Mouse (Mus musculus) lung, embryonic 14.5 days (tissue): ENCODE measurements around the gene Trappc12. TPM values are rescaled to one million over a fixed set of nuclear protein-coding genes. Genes with fewer than 3 reads are reported as not detected.

ENCODE experiments used
- ATAC-seq: fragments of 200-750 bp; cut with Nextera tagmentation; 2 replicates; pipeline ENCODE4 v1.8.0; 2017; ENCODE audit warnings: mild to moderate bottlenecking, moderate TSS enrichment, moderate library complexity; ENCODE audit not compliant: insufficient read depth
- DNase-seq: peaks from one replicate; pipeline ENCODE4 v3.0.0-alpha.2; 2015
- H3K27ac ChIP-seq: fragments of 300-500 bp; sonication (generic); 2 replicates; pipeline ENCODE4 v1.5.1; 2014; ENCODE audit warnings: low read depth, mild to moderate bottlenecking, moderate library complexity
- H3K27me3 ChIP-seq: fragments of 300-500 bp; sonication (generic); 2 replicates; pipeline ENCODE4 v1.6.1; 2014; ENCODE audit warnings: low read length, control low read depth; ENCODE audit not compliant: insufficient read depth
- H3K36me3 ChIP-seq: fragments of 300-500 bp; sonication (generic); 2 replicates; pipeline ENCODE4 v1.6.1; 2014; ENCODE audit warnings: control low read depth; ENCODE audit not compliant: insufficient read depth
- H3K4me1 ChIP-seq: fragments of 300-500 bp; sonication (generic); 2 replicates; pipeline ENCODE4 v1.6.1; 2014; ENCODE audit warnings: antibody characterized with exemption, control low read depth; ENCODE audit not compliant: insufficient read depth
- H3K4me2 ChIP-seq: fragments of 300-500 bp; sonication (generic); 2 replicates; pipeline ENCODE4 v1.6.1; 2014; ENCODE audit warnings: mild to moderate bottlenecking
- H3K4me3 ChIP-seq: fragments of 300-500 bp; sonication (generic); 2 replicates; pipeline ENCODE4 v1.5.1; 2014; ENCODE audit warnings: low read depth, low read length
- H3K9ac ChIP-seq: fragments of 300-500 bp; sonication (generic); 2 replicates; pipeline ENCODE4 v1.6.1; 2014
- H3K9me3 ChIP-seq: fragments of 300-500 bp; sonication (generic); 2 replicates; pipeline ENCODE4 v1.6.1; 2016; ENCODE audit warnings: low read depth, low read length, control low read depth
- CTCF ChIP-seq: IDR thresholded peaks from 2 replicates; pipeline ENCODE4 v1.5.1; 2016; ENCODE audit warnings: antibody characterized with exemption, low read depth
- WGBS: fragments of 180-500 bp; shearing (Covaris S2); extraction: QIAGEN DNeasy Blood & Tissue Kit; methylation state at CpG from one replicate; pipeline ENCODE4 v1.1.7; 2014; 5-methylcytosine and 5-hydroxymethylcytosine counted together
- polyA plus RNA-seq: library from polyadenylated mRNA; unstranded; fragments of >200 nt; fragmentation: Nextera tagmentation; extraction: Ambion mirVana; gene quantifications from 2 replicates; pipeline ENCODE4 v1.2.1, GENCODE M21; 2014

Gene Trappc12
- 41.7 and 43.5 TPM in 2 replicates for polyA plus RNA-seq

GRCm38 (mm10) chr12:28750021-28750633, at the start of gene Trappc12:
Gene Trappc12, minus strand, starts transcription at chr12:28750472.
- no peak within 1 kb of the TSS; the same call in 1 of the 2 replicates for H3K27ac ChIP-seq

GRCm38 (mm10) chr12:28799798-28800411, 49.6 kb upstream of the Trappc12 start:
- H3K9me3 ChIP-seq, result no peaks in the 10 kb centered on the region
- H3K4me3 ChIP-seq, result no peak overlapping the region
- no peak overlapping the region for H3K9ac ChIP-seq
- no peaks in the 10 kb centered on the region for H3K4me1 ChIP-seq
- H3K4me2 ChIP-seq, result no peak overlapping the region
- H3K36me3 ChIP-seq, result no peaks in the 10 kb centered on the region
- DNase-seq (no peak), ATAC-seq (no peak)
- 67% methylated on average over 11 of the region's 11 CpGs for WGBS
- H3K27ac ChIP-seq, result no peak overlapping the region
- H3K27me3 ChIP-seq, result no peaks in the 10 kb centered on the region
- TF ChIP-seq CTCF, result no peak

More at GRCm38 (mm10) chr12:28750021-28750633, at the start of gene Trappc12:
- ATAC-seq (peak; percentile 94), DNase-seq (peak; percentile 97)
- Histone ChIP-seq H3K36me3 (peaks cover 19% of the 10 kb centered on the region), H3K27me3 (no peaks in the 10 kb centered on the region), H3K9ac (peak within 1 kb of the TSS; percentile 87), H3K4me3 (peak within 1 kb of the TSS; percentile 87), H3K4me1 (peaks cover 4% of the 10 kb centered on the region; the same call in 1 of the 2 replicates), H3K9me3 (no peaks in the 10 kb centered on the region), H3K4me2 (peak within 1 kb of the TSS; percentile 92)
- no peak for TF ChIP-seq CTCF
- WGBS, result 1% methylated on average over 41 of the region's 41 CpGs

DNA sequence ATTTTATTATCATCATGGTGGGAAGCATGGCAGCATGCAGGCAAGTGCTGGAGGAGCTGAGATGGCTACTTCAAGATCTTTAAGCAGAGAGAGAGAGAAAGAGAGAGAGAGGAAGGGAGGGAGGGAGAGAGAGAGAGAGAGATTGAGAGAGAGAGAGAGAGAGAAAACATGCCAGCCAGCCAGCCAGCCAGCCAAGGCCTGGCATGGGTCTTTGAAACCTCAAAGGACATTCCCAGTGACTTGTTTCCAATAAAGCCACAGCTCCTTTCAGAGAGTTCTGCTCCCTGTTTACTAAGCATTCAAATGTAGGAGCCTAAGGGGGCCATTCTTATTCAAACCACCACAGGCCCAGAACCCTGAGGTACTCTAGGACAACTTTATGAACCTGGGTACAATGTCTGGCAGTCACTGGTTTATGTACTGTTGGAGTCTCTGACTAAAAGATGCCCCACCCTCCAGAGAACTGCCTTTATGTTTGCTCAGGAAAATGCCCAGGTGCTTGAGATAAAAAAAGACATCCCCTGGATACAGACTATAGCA, 46.7 kb upstream of the Trappc12 start:
- H3K4me3 ChIP-seq, result no peak overlapping the region
- no peak overlapping the region for H3K27ac ChIP-seq
- H3K4me1 ChIP-seq, result no peaks in the 10 kb centered on the region
- DNase-seq (no peak), ATAC-seq (no peak)
- no peaks in the 10 kb centered on the region for H3K27me3 ChIP-seq
- H3K9ac ChIP-seq, result no peak overlapping the region
- no peaks in the 10 kb centered on the region for H3K9me3 ChIP-seq
- H3K36me3 ChIP-seq, result no peaks in the 10 kb centered on the region
- H3K4me2 ChIP-seq, result no peak overlapping the region
- no peak for TF ChIP-seq CTCF

DNA sequence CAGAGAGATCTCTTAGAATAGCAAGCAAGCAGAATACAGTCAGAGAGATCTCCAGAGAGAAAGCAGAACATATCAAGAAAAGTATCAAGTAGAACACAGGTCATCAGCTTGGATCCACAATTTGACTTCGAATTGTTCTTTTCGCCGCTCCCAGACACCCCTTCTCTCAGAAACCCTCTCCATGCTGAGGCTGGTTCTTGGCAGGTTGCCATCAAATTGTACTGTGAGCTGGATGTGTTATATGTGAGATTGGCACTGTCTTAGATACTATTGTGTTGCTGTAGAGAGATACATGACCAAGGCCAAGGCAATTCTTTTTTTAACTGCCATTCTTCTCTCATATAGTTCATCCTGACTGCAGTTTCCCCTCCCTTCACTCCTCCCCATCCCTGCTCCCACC, 44.8 kb upstream of the Trappc12 start:
- no peak for ATAC-seq

DNA sequence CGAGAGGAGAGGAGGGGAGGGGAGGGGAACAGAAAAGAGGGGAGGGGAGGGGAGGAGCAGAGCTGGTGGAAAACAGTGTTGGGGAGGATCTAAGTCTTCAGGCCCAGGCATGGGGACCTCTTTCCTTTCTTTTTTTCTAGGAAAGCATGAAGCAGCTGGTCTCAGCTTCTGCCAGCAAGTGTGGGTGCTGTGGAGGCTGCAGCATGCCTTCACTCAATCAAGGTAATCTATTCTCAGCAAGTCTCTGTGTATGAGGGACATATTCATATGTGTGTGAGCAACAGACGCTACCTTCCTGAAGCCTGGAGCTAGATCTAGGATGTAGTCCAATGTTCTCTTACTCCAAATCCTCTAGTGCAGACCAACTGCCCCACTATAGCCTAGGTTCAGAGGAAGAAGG, 43.4 kb upstream of the Trappc12 start:
- H3K4me1 ChIP-seq, result no peaks in the 10 kb centered on the region

More for the DNA sequence above, 44.8 kb upstream of the Trappc12 start:
- WGBS, result 80% methylated on average over 3 of the region's 3 CpGs
- H3K4me3 ChIP-seq, result no peak overlapping the region
- H3K27ac ChIP-seq, result no peak overlapping the region
- H3K27me3 ChIP-seq, result no peaks in the 10 kb centered on the region
- H3K4me1 ChIP-seq, result no peaks in the 10 kb centered on the region
- no peak overlapping the region for H3K9ac ChIP-seq
- no peak for TF ChIP-seq CTCF
- no peak overlapping the region for H3K4me2 ChIP-seq
- no peaks in the 10 kb centered on the region for H3K9me3 ChIP-seq
- peak; percentile 17 for DNase-seq
- H3K36me3 ChIP-seq, result no peaks in the 10 kb centered on the region

DNA sequence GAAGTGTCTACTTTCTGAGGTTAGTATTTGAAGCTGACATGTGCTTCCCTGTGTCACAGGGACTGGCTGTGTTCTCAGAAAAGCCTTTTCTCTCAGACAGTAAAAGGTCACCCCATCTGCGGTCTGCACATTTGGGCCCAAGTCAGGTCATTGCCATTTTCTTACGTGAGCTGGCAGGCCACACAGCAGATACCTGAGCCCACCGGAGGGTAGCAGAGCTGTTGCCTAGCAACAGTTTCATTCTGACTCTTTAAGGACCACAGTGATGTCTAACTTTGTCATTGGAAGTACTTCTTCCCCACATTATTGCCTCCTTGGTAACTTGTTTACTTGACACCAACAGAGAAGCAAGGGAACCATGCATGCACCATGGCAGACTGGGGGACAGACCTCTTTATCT, 42.3 kb upstream of the Trappc12 start:
- TF ChIP-seq CTCF, result no peak

More for the DNA sequence above, 43.4 kb upstream of the Trappc12 start:
- Histone ChIP-seq H3K27me3 (no peaks in the 10 kb centered on the region), H3K27ac (no peak overlapping the region), H3K9ac (no peak overlapping the region), H3K9me3 (no peaks in the 10 kb centered on the region), H3K36me3 (no peaks in the 10 kb centered on the region), H3K4me3 (no peak overlapping the region), H3K4me2 (no peak overlapping the region)
- ATAC-seq (no peak), DNase-seq (no peak)
- 58% methylated on average over 2 of the region's 2 CpGs for WGBS
- TF ChIP-seq CTCF, result no peak

GRCm38 (mm10) chr12:28786310-28786709, 36.0 kb upstream of the Trappc12 start:
- Histone ChIP-seq H3K9ac (no peak overlapping the region), H3K27ac (no peak overlapping the region), H3K4me1 (no peaks in the 10 kb centered on the region), H3K27me3 (no peaks in the 10 kb centered on the region), H3K9me3 (no peaks in the 10 kb centered on the region), H3K4me2 (no peak overlapping the region), H3K36me3 (no peaks in the 10 kb centered on the region), H3K4me3 (no peak overlapping the region)
- no peak for TF ChIP-seq CTCF
- 89% methylated on average over 6 of the region's 6 CpGs for WGBS
- no peak for ATAC-seq
- DNase-seq, result no peak

More for the DNA sequence above, 42.3 kb upstream of the Trappc12 start:
- no peak for ATAC-seq
- H3K36me3 ChIP-seq, result no peaks in the 10 kb centered on the region
- WGBS, result 73% methylated on average over 3 of the region's 3 CpGs
- H3K27ac ChIP-seq, result no peak overlapping the region
- no peak for DNase-seq
- no peaks in the 10 kb centered on the region for H3K4me1 ChIP-seq
- no peak overlapping the region for H3K4me2 ChIP-seq
- no peak overlapping the region for H3K4me3 ChIP-seq
- H3K27me3 ChIP-seq, result no peaks in the 10 kb centered on the region
- no peak overlapping the region for H3K9ac ChIP-seq
- no peaks in the 10 kb centered on the region for H3K9me3 ChIP-seq
